Mouse (Mus musculus): ENCODE results near the gene Cd38. TPM values are rescaled to one million over a fixed set of nuclear protein-coding genes. Genes with fewer than 3 reads are reported as not detected.
"Not testable (repeated sequence)": the region's sequence is repeated elsewhere in the genome, so short reads cannot be mapped to it uniquely, and the experiment has no call there.

The Cd38 gene
- total RNA-seq, 4 experiments from 2014 or later: 10.0 to 18.3 (median 12.8) TPM

DNA sequence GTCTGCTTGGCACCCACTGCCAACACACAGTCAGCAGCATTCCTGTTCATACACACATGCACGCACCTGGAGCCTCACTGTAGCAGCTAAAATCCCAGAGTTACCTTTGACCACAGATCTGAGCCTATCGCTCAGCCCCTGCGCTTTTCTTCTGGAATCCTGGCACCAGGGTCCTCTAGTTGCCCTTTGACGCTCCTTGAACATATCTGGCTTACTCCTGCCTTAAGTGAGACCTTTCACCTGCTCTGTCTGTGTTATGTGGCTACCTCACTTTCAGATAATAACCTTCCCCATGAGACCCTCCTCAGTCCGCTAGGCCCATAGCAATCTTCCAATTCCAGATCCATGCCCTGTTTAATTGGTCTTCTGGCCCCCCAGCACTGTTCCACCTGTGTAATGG, 8.3 kb upstream of the Cd38 start:
- no peak for DNase-seq

GRCm38 (mm10) chr5:43860670-43861431, 7.5 kb upstream of the Cd38 start:
- DNase-seq: no peak

GRCm38 (mm10) chr5:43863642-43864041, 4.7 kb upstream of the Cd38 start:
- DNase-seq: no peak

DNA sequence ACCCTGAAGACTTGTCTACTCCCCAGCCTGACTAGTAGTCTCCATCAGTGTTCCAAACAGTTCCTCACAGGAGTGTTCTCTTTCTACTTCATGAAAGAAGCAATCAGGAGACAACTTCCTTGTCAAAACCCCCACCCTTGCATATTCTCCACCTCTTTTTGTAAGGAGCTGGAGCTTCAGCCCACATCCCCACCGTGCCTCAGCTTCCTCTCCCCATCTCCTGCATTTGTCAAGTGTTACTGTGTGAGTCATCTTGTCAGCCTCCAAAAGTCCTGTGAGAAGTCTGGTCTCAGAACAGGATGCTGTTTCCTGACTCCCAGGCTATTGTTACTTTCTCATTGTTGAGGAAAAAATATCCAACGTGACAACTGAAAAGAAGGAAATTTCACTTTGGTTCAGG, 3.0 kb upstream of the Cd38 start:
- DNase-seq: no peak

DNA sequence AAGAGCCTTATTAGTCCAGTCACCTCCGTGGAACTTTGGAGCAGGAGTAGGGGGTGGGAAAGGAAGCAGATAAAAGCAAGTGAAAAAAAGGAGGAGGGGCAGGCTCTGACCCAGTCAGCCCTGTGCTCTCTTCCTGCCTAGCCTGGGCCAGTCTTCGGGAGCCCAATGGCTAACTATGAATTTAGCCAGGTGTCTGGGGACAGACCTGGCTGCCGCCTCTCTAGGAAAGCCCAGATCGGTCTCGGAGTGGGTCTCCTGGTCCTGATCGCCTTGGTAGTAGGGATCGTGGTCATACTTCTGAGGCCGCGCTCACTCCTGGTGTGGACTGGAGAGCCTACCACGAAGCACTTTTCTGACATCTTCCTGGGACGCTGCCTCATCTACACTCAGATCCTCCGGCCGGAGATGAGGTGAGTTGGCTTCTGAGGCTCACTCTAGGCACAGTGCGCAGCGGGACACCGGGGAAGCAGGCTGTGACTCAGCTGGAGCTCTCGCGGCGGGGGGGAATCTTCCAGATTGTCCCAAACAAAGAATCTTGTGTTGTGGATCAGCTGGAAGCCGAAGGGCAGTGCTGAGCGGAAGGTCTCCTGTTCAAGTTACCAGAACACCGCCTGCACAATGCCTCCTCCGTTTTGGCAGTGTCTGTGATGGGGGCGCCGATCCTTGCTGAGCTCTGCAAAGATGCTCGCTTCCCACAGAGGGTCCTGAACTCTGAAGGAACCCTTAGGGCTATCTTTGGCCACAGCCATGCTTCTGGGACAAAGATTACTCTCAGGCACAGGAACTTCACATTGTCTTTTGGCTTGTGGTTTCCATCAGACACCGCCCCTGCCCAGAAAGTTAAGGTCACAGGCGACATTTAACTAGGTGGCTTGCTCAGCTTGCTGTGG, 603 bp downstream of the Cd38 start:
- DNase-seq: peak; percentile 11

- no peak for DNase-seq
Observed at GRCm38 (mm10) chr5:43871845-43872244, 3.5 kb downstream of the Cd38 start.

DNA sequence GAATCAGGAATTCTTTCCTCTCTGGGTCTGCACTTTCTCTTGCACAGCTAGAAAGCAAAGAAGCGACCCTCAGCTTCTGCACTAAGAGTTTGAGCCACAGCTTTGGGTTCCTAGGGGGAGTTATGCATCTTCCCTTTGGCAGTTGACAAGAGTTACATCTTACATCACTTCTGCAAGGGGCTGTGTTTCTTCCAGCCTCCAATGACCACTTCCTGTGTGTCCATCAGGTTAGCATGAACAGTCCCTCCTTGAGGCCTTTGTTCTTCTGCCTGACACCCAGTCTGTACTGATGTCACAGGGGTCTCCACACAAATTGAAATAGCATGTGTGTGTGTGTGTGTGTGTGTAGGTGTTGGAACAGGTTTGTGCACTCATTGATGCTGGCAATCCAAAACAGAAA, 4.3 kb downstream of the Cd38 start:
- DNase-seq: no peak

- no peak for DNase-seq
Observed at GRCm38 (mm10) chr5:43882034-43882433, 13.7 kb downstream of the Cd38 start.

DNA sequence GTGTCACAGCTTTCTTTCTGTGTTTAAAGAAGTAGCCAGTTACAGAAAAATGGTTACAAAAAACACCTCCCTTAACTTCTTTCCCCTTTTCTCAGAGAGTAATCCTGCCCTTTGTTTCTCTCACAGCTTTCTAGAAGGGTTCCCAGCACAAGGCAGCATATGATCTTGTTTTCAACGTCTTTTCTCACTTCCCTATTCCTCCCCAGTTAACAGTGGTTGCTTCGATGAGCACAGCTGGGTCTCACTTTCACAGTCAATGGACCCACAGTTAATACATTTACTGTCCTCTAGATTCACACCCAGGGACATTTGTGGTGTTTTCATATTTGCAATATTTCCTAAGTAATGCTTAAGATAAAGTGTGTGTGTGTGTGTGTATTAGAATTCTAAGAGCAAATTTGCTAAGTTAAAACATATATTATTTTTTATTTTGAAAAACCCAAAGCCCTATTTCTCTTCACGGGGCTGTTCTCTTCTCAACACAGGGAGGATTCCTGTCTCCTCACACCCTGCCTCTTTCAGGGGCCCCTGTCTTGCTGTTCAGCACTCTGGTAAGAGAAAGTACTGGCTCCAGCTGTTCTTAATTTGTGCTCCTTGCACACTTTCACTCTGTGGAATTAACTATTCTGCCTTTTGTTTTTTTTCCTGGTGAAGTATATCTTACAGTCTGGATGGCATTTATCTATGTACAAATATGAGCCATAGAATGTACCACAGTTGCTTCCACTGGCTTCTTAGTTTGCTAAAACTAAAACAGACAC, 16.9 kb downstream of the Cd38 start:
- no peak for DNase-seq

DNA sequence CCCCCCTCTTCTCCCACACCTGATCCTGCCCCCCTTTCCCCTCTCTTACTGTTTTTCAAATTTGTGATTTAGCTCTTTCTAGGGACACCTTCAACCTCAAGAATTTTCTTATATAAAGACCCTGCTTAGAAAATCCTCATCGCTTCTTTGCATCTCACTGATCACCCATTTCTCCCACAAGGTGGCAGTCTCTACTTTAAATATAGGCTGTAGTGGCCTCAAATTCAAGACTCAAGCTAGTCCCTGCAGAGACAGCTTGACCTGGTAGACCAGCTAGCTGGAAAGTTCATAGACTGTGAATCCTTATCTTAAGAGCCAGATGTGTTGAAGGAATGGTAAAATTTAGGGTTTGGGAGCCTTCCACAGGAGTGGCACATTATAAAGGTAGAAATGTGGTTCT, 24.0 kb downstream of the Cd38 start:
- no peak for DNase-seq

DNA sequence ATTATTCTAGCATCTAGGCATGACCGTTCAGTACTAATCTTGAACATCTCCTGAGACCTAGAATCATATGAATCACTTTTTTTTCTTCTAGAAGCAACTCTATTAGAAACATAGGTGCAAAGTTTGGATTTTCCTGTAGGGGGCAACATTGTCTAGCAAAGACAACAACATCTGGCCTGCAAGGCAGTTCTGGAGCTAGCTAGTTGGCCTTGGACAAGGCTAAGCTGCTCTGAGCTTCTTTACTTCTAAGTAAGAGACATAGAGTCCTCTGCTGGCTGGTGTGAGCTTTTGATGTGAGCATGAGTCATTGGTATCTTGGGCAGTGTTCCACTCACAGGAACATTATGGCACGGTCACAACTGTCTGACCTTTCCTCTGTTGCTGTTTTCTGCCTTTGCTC, 25.8 kb downstream of the Cd38 start:
- DNase-seq: peak; percentile 64

DNA sequence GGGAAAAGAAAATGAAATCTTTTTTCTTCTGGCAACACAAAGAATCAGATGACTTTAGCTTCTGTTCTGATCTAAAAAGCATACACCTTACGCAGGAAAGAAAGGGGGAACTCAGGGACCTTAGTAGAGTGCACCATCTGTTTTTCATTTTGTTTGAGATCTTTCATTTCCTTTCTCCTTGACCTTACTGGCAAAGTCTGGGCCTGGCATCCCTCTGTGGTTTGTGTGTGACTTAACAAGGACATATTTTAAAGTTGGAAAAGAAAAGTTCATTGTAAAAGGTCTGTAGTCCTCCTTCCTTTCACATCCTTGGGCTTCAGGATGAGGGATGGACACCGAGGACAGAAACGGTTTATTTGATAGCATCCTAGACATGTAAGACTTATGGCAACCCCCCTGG, 27.6 kb downstream of the Cd38 start:
- DNase-seq: no peak

DNA sequence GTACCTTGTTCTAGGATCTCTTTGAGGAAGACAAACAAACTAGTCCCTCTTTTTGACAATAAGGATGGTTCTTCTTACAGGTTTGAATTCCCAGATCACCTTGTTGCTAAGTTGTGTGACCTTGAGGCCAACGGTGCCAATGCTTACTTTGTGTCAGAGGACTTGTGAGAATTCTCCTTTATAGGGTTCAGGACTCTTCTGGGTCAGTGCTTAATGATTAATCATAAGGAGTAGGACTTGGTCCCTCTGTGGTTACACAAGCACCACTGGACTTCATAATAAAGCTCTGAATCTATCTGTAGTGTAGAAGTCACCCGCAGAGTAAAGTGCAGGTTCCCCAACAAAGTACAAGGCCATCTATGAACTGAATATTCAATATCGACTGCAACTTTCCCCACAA, 36.3 kb downstream of the Cd38 start:
- DNase-seq: no peak

DNA sequence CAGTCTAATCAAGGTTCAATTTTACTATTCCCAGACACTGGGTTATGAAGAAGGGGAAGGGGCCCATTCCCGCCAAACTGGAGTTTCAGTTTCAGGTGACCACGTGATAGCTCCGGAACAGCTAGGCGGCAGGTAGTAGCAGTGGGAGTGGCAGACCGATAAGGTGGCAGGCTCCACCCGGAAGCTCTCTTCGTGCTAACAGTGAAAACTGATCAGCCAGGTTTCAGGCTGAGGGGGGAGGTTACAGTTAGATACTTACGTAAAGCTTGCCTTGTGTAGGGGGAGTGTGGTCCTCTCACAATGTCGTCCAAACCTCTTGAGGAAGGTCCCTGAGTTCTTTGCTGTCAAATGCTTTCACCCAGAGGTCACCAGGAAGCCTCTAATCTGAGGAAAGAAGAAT, 40.9 kb downstream of the Cd38 start:
- DNase-seq: no peak

- no peak for DNase-seq
Observed at GRCm38 (mm10) chr5:43910006-43910405, 41.7 kb downstream of the Cd38 start.

GRCm38 (mm10) chr5:43912844-43913243, 44.5 kb downstream of the Cd38 start, which contains the start of gene Gm7879:
TSS of gene Gm7879 (plus strand) at chr5:43913144.
- not testable (repeated sequence) for DNase-seq

- no peak for DNase-seq
Observed at GRCm38 (mm10) chr5:43915261-43915886, 47.0 kb downstream of the Cd38 start.

- no peak for DNase-seq
Observed at GRCm38 (mm10) chr5:43921877-43922276, 53.5 kb downstream of the Cd38 start.

- peak; percentile 29 for DNase-seq
Observed at GRCm38 (mm10) chr5:43923933-43924332, 55.6 kb downstream of the Cd38 start.

GRCm38 (mm10) chr5:43927729-43928128, 59.4 kb downstream of the Cd38 start:
- no peak for DNase-seq

DNA sequence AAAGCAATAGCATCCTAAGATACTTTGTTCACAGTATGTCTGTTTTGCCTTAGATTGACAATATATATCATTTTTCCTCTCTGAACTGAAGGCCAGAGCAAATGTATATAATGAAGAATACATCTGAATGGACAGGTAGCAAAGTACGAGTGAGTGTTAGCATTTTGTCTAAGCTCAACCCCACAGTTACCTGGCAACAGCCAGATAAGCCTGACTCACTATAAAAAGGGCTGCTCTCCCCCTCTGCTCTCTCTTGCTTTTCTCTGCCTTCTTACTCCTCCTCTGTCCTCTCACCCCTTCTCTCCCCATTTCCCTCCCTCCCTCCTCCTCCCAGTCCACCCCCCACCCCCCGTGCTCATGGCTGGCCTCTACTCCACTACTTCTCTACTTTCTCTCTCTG, 64.9 kb downstream of the Cd38 start:
- DNase-seq: no peak

DNA sequence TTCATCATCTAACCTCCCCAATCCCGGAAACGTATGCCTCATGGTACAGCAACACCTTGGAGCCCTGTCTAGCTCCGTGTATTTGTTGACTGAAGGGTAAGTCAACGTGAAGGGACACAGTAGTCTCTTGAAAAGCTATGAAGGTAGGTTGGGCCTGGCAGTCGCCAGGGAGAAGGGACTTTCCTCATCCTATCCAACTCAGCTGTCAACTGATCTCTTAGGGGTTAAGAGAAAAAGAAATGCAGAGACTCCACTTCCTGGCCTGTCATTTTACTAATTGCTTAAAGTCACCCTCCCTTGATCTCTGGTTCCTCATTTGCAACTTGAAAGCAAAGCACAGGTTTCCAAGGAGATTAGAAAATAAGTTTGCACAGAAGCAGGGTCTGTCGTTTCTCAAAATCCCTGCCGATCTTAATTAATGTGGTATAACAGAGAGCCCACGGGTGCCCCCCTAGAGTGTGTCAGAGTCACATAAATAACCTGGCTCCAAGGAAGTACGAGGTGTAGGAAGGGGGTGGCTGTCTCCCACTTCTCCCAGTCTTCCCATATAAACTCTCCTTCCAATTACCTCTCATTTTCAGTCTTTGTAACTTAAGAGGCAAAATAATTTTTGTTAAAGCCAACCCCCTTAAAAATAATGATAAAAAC, 79.1 kb downstream of the Cd38 start:
- DNase-seq: no peak
